Mouse (Mus musculus) G1E (cell line): ENCODE measurements around the gene Sdk1.

ENCODE experiments used
- CTCF ChIP-seq: IDR thresholded peaks from 2 replicates; pipeline ENCODE4 v1.5.1; 2012; ENCODE audit warnings: low read depth, low read length, inconsistent platforms, mixed read lengths
- GATA1 ChIP-seq: IDR thresholded peaks from 2 replicates; pipeline ENCODE4 v1.6.1; 2012; ENCODE audit warnings: borderline replicate concordance, low read length, inconsistent platforms, mixed read lengths
- GATA2 ChIP-seq: IDR thresholded peaks from 2 replicates; pipeline ENCODE4 v1.6.1; 2012; ENCODE audit warnings: low read depth, low read length, inconsistent platforms, borderline replicate concordance
- POLR2AphosphoS5 ChIP-seq: IDR thresholded peaks from 2 replicates; pipeline ENCODE4 v1.6.1; 2012; ENCODE audit warnings: low read depth, low read length, inconsistent platforms; ENCODE audit not compliant: insufficient replicate concordance
- TAL1 ChIP-seq: conservative IDR thresholded peaks from 2 replicates; pipeline ENCODE4 v1.6.1; 2012; ENCODE audit warnings: low read depth, low read length, inconsistent platforms, mixed read lengths

- TF ChIP-seq CTCF (no peak), TAL1 (no peak), GATA2 (no peak), POLR2AphosphoS5 (no peak), GATA1 (no peak)
Observed at GRCm38 (mm10) chr5:141754278-141754677, 513.0 kb downstream of the Sdk1 start.
